Mouse (Mus musculus) lung, embryonic 14.5 days (tissue): Measurements from ENCODE around the gene Spib. TPM values are rescaled to one million over a fixed set of nuclear protein-coding genes. Genes with fewer than 3 reads are reported as not detected.
A peak's percentile ranks its signal among the peaks of the same experiment; 100 is the strongest.

Experiments used
- ATAC-seq: fragments of 200-750 bp; cut with Nextera tagmentation; 2 replicates; pipeline ENCODE4 v1.8.0; 2017; ENCODE audit warnings: mild to moderate bottlenecking, moderate TSS enrichment, moderate library complexity; ENCODE audit not compliant: insufficient read depth
- DNase-seq: peaks from one replicate; pipeline ENCODE4 v3.0.0-alpha.2; 2015
- H3K27ac ChIP-seq: fragments of 300-500 bp; sonication (generic); 2 replicates; pipeline ENCODE4 v1.5.1; 2014; ENCODE audit warnings: low read depth, mild to moderate bottlenecking, moderate library complexity
- H3K27me3 ChIP-seq: fragments of 300-500 bp; sonication (generic); 2 replicates; pipeline ENCODE4 v1.6.1; 2014; ENCODE audit warnings: low read length, control low read depth; ENCODE audit not compliant: insufficient read depth
- H3K36me3 ChIP-seq: fragments of 300-500 bp; sonication (generic); 2 replicates; pipeline ENCODE4 v1.6.1; 2014; ENCODE audit warnings: control low read depth; ENCODE audit not compliant: insufficient read depth
- H3K4me1 ChIP-seq: fragments of 300-500 bp; sonication (generic); 2 replicates; pipeline ENCODE4 v1.6.1; 2014; ENCODE audit warnings: antibody characterized with exemption, control low read depth; ENCODE audit not compliant: insufficient read depth
- H3K4me2 ChIP-seq: fragments of 300-500 bp; sonication (generic); 2 replicates; pipeline ENCODE4 v1.6.1; 2014; ENCODE audit warnings: mild to moderate bottlenecking
- H3K4me3 ChIP-seq: fragments of 300-500 bp; sonication (generic); 2 replicates; pipeline ENCODE4 v1.5.1; 2014; ENCODE audit warnings: low read depth, low read length
- H3K9ac ChIP-seq: fragments of 300-500 bp; sonication (generic); 2 replicates; pipeline ENCODE4 v1.6.1; 2014
- H3K9me3 ChIP-seq: fragments of 300-500 bp; sonication (generic); 2 replicates; pipeline ENCODE4 v1.6.1; 2016; ENCODE audit warnings: low read depth, low read length, control low read depth
- CTCF ChIP-seq: IDR thresholded peaks from 2 replicates; pipeline ENCODE4 v1.5.1; 2016; ENCODE audit warnings: antibody characterized with exemption, low read depth
- WGBS: fragments of 180-500 bp; shearing (Covaris S2); extraction: QIAGEN DNeasy Blood & Tissue Kit; methylation state at CpG from one replicate; pipeline ENCODE4 v1.1.7; 2014; 5-methylcytosine and 5-hydroxymethylcytosine counted together
- polyA plus RNA-seq: library from polyadenylated mRNA; unstranded; fragments of >200 nt; fragmentation: Nextera tagmentation; extraction: Ambion mirVana; gene quantifications from 2 replicates; pipeline ENCODE4 v1.2.1, GENCODE M21; 2014

The Spib gene
- polyA plus RNA-seq, 1 experiment from 2014 or later = 0.07 TPM

DNA sequence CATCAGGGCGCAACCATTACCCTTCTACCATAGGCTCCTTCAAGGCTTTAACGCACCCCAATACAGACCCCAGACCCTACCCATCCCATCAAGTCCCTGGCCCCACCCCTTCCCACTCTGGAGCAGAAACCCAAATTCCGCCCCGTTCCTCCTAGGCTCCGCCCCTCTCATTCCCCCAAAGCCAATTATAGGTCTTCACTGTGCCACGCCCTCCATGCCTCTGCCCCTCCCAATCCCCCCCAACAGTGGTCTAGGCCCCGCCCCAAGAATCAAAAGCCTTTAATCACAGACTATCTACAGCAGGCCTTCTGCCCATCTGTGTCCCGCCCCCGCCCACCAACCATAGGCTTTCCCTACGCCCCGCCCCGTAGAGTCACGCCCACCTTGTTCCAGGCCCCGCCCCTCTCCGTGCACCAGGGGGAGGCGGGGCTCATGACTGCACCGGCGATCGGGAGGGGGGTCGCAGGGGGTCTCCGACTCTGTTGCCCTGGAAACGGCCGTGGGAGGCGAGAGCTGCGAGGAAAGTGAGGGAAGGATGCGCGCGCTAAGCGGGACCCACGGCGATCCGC lies 21.4 kb upstream of the Spib start:
- WGBS = under 1% methylated on average over 32 of the region's 32 CpGs
- Histone ChIP-seq H3K4me2 (peak overlapping the region; percentile 72), H3K36me3 (peaks cover 28% of the 10 kb centered on the region), H3K27ac (peak overlapping the region; percentile 97), H3K4me1 (no peaks in the 10 kb centered on the region), H3K9me3 (no peaks in the 10 kb centered on the region), H3K9ac (peak overlapping the region; percentile 66), H3K27me3 (no peaks in the 10 kb centered on the region), H3K4me3 (peak overlapping the region; percentile 84)
- peak; percentile 68 for ATAC-seq
- no peak for TF ChIP-seq CTCF
- DNase-seq = peak; percentile 88

- Histone ChIP-seq H3K9me3 (no peaks in the 10 kb centered on the region), H3K4me3 (peak overlapping the region; percentile 84), H3K27ac (no peak overlapping the region), H3K27me3 (no peaks in the 10 kb centered on the region), H3K36me3 (peaks cover 28% of the 10 kb centered on the region), H3K9ac (no peak overlapping the region), H3K4me2 (peak overlapping the region; percentile 72), H3K4me1 (0 out of 2 replicates have a peak, but pooled peaks cover 5% of the 10 kb centered on the region)
- no peak for TF ChIP-seq CTCF
- WGBS = 83% methylated on average over 31 of the region's 31 CpGs
- ATAC-seq (no peak), DNase-seq (no peak)
Measured at GRCm38 (mm10) chr7:44552141-44552908, 20.5 kb upstream of the Spib start.

GRCm38 (mm10) chr7:44551731-44552130 lies 19.9 kb upstream of the Spib start:
- no peaks in the 10 kb centered on the region for H3K27me3 ChIP-seq
- H3K9ac ChIP-seq = no peak overlapping the region
- no peak for TF ChIP-seq CTCF
- H3K27ac ChIP-seq = no peak overlapping the region
- H3K4me2 ChIP-seq = no peak overlapping the region
- DNase-seq = no peak
- H3K4me1 ChIP-seq = 0 out of 2 replicates have a peak, but pooled peaks cover 6% of the 10 kb centered on the region
- ATAC-seq = no peak
- no peaks in the 10 kb centered on the region for H3K9me3 ChIP-seq
- WGBS = 72% methylated on average over 22 of the region's 22 CpGs
- no peak overlapping the region for H3K4me3 ChIP-seq
- peaks cover 28% of the 10 kb centered on the region for H3K36me3 ChIP-seq

GRCm38 (mm10) chr7:44551301-44551700 lies 19.4 kb upstream of the Spib start:
- Histone ChIP-seq H3K4me2 (no peak overlapping the region), H3K27me3 (no peaks in the 10 kb centered on the region), H3K36me3 (peaks cover 28% of the 10 kb centered on the region), H3K9me3 (no peaks in the 10 kb centered on the region), H3K4me1 (0 out of 2 replicates have a peak, but pooled peaks cover 6% of the 10 kb centered on the region), H3K4me3 (no peak overlapping the region), H3K9ac (no peak overlapping the region), H3K27ac (no peak overlapping the region)
- whole genome bisulfite sequencing = 90% methylated on average over 21 of the region's 21 CpGs
- no peak for DNase-seq
- no peak for TF ChIP-seq CTCF
- ATAC-seq = no peak

GRCm38 (mm10) chr7:44550409-44550678 lies 18.5 kb upstream of the Spib start:
- H3K27ac ChIP-seq = no peak overlapping the region
- peaks cover 30% of the 10 kb centered on the region for H3K36me3 ChIP-seq
- no peak overlapping the region for H3K4me3 ChIP-seq
- H3K9ac ChIP-seq = no peak overlapping the region
- ATAC-seq = no peak
- no peak for DNase-seq
- H3K9me3 ChIP-seq = no peaks in the 10 kb centered on the region
- H3K4me1 ChIP-seq = 0 out of 2 replicates have a peak, but pooled peaks cover 6% of the 10 kb centered on the region
- no peaks in the 10 kb centered on the region for H3K27me3 ChIP-seq
- H3K4me2 ChIP-seq = no peak overlapping the region
- no peak for TF ChIP-seq CTCF
- 89% methylated on average over 12 of the region's 12 CpGs for WGBS

- Histone ChIP-seq H3K4me2 (no peak overlapping the region), H3K4me3 (no peak overlapping the region), H3K36me3 (peaks cover 30% of the 10 kb centered on the region), H3K27ac (no peak overlapping the region), H3K27me3 (no peaks in the 10 kb centered on the region), H3K9me3 (no peaks in the 10 kb centered on the region), H3K4me1 (0 out of 2 replicates have a peak, but pooled peaks cover 6% of the 10 kb centered on the region), H3K9ac (no peak overlapping the region)
- ATAC-seq (no peak), DNase-seq (no peak)
- WGBS = 93% methylated on average over 23 of the region's 23 CpGs
- TF ChIP-seq CTCF = no peak
Measured at GRCm38 (mm10) chr7:44549621-44550408, 17.9 kb upstream of the Spib start.
